Mouse (Mus musculus) lung, postnatal 0 days (tissue): ENCODE measurements around the gene Ccdc9b.

Experiments
- CTCF ChIP-seq: IDR thresholded peaks from 2 replicates; pipeline ENCODE4 v1.5.1; 2016; ENCODE audit warnings: antibody characterized with exemption, mild to moderate bottlenecking
- EP300 ChIP-seq: IDR thresholded peaks from 2 replicates; pipeline ENCODE4 v1.6.1; 2016; ENCODE audit warnings: antibody characterized with exemption, mild to moderate bottlenecking, control low read depth

DNA sequence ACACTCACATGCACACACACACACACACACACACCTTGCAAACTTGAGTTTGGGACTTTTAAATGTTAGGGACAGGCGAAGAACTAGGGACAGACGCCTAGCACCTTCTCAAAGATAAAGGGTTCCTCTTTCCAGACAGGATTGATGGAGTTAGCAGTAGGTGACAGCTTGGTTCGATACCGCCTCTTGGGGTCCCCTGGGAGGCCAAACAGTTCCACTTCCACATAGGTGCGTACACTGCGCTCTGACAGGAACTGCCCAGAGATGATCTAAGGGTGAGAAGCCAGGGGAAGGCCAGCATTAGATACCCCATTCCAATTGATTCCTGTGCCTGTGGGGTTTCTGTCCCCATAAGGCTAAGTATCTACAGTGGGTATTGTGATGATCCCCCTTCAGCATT, 48.8 kb downstream of the Ccdc9b start:
- TF ChIP-seq CTCF (no peak), EP300 (no peak)
